Mouse (Mus musculus) lung, embryonic 16.5 days (tissue): Measurements from ENCODE around the gene Spryd3. TPM values are rescaled to one million over a fixed set of nuclear protein-coding genes. Genes with fewer than 3 reads are reported as not detected.
"Not testable (repeated sequence)": the region's sequence is repeated elsewhere in the genome, so short reads cannot be mapped to it uniquely, and the experiment has no call there.

ENCODE experiments used
- ATAC-seq: fragments of 200-750 bp; cut with Nextera tagmentation; 2 replicates; pipeline ENCODE4 v1.8.0; 2017; ENCODE audit warnings: low read depth, mild to moderate bottlenecking, moderate library complexity
- H3K27ac ChIP-seq: fragments of 300-500 bp; sonication (generic); 2 replicates; pipeline ENCODE4 v1.5.1; 2014; ENCODE audit warnings: mild to moderate bottlenecking, control low read depth, low read length
- H3K27me3 ChIP-seq: fragments of 300-500 bp; sonication (generic); 2 replicates; pipeline ENCODE4 v1.6.1; 2014; ENCODE audit warnings: low read depth, low read length, mixed read lengths; ENCODE audit not compliant: control insufficient read depth, insufficient read depth
- H3K36me3 ChIP-seq: fragments of 300-500 bp; sonication (generic); 2 replicates; pipeline ENCODE4 v1.6.1; 2014; ENCODE audit warnings: low read length; ENCODE audit not compliant: control insufficient read depth, insufficient read depth
- H3K4me1 ChIP-seq: fragments of 300-500 bp; sonication (generic); replicated peaks from 2 replicates; pipeline ENCODE4 v1.6.1; 2014; ENCODE audit warnings: low read length, mixed read lengths; ENCODE audit not compliant: control insufficient read depth, insufficient read depth
- H3K4me2 ChIP-seq: fragments of 300-500 bp; sonication (generic); 2 replicates; pipeline ENCODE4 v1.6.1; 2014; ENCODE audit warnings: low read depth, low read length, control low read depth
- H3K4me3 ChIP-seq: fragments of 300-500 bp; sonication (generic); 2 replicates; pipeline ENCODE4 v1.5.1; 2014; ENCODE audit warnings: mild to moderate bottlenecking, low read length, control low read depth
- H3K9ac ChIP-seq: fragments of 300-500 bp; sonication (generic); 2 replicates; pipeline ENCODE4 v1.6.1; 2014; ENCODE audit warnings: low read length, control low read depth
- H3K9me3 ChIP-seq: fragments of 300-500 bp; sonication (generic); 2 replicates; pipeline ENCODE4 v1.6.1; 2016; ENCODE audit warnings: low read length; ENCODE audit not compliant: control insufficient read depth
- whole genome bisulfite sequencing: fragments of 180-500 bp; shearing (Covaris S2); extraction: QIAGEN DNeasy Blood & Tissue Kit; methylation state at CpG from one replicate; pipeline ENCODE4 v1.1.7; 2014; 5-methylcytosine and 5-hydroxymethylcytosine counted together
- polyA plus RNA-seq: library from polyadenylated mRNA; unstranded; fragments of >200 nt; fragmentation: Nextera tagmentation; extraction: Ambion mirVana; gene quantifications from 2 replicates; pipeline ENCODE4 v1.2.1, GENCODE M21; 2015

Gene Spryd3
- polyA plus RNA-seq, 1 experiment from 2014 or later = 22.7 TPM

DNA sequence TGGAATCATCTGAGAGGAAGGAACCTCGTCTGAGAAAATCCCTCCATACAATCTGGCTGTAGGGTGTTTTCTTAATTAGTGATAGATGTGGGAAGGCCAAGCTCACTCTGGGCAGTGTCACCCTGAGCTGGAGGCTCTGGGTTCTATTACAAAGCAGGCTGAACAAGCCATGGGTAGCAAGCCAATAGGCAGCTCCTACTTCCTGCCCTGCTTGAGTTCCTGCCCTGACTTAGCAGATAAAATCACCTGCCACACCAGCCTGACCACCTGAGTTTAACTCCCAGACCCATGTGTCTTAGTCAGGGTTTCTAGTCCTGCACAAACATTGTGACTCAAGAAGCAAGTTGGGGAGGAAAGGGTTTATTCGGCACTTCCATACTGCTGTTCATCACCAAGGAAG is 33.0 kb upstream of the Spryd3 start:
- ATAC-seq = no peak
- Histone ChIP-seq H3K4me3 (no peak overlapping the region), H3K9ac (no peak overlapping the region), H3K27ac (no peak overlapping the region), H3K4me2 (no peak overlapping the region), H3K9me3 (no peaks in the 10 kb centered on the region), H3K4me1 (peaks cover 11% of the 10 kb centered on the region), H3K27me3 (no peaks in the 10 kb centered on the region), H3K36me3 (no peaks in the 10 kb centered on the region)
- WGBS = 39% methylated on average over 2 of the region's 2 CpGs

GRCm38 (mm10) chr15:102167620-102168021 is 31.6 kb upstream of the Spryd3 start:
- no peak overlapping the region for H3K9ac ChIP-seq
- peak; percentile 87 for ATAC-seq
- no peak overlapping the region for H3K4me2 ChIP-seq
- 14% methylated on average over 6 of the region's 6 CpGs for WGBS
- no peaks in the 10 kb centered on the region for H3K9me3 ChIP-seq
- no peak overlapping the region for H3K4me3 ChIP-seq
- H3K36me3 ChIP-seq = no peaks in the 10 kb centered on the region
- peaks cover 11% of the 10 kb centered on the region for H3K4me1 ChIP-seq
- H3K27me3 ChIP-seq = no peaks in the 10 kb centered on the region
- H3K27ac ChIP-seq = peak overlapping the region; percentile 28

DNA sequence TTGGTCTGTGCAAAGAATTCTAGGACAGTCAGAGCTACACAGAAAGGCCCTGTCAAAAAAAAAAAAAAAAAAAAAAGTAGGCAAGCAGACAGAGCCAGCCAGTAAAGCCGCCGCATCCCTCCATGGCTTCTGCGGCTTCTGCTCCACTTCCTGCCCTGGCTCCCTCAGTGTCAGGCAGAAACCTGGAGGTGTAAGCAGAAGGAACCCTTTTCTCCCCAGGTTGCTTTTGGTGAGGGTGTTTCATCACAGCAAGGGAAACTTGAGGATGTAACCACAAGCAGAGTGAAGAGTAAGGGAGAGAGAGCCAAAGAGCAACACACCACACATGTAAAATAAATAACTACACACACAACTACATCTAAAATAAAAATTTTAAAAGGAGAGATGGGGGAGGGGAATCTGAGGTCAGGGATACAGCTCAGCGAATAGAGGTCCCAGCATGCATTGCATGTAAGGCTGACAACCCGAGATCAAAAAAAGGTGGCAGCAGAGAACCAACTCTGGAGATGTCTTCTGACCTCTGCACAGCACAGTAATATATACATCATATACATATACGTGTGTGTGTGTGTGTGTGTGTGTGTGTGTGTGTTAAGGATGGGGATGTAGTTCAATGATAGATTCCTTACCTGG is 29.6 kb upstream of the Spryd3 start:
- WGBS = 19% methylated on average over 6 of the region's 6 CpGs

GRCm38 (mm10) chr15:102163900-102164693 is 28.1 kb upstream of the Spryd3 start:
- no peak overlapping the region for H3K4me2 ChIP-seq
- peaks cover 11% of the 10 kb centered on the region for H3K4me1 ChIP-seq
- no peak overlapping the region for H3K4me3 ChIP-seq
- ATAC-seq = no peak
- 50% methylated on average over 3 of the region's 3 CpGs for WGBS
- no peaks in the 10 kb centered on the region for H3K36me3 ChIP-seq
- no peaks in the 10 kb centered on the region for H3K9me3 ChIP-seq
- no peaks in the 10 kb centered on the region for H3K27me3 ChIP-seq
- no peak overlapping the region for H3K27ac ChIP-seq
- no peak overlapping the region for H3K9ac ChIP-seq

More for the DNA sequence above, 29.6 kb upstream of the Spryd3 start:
- H3K36me3 ChIP-seq = no peaks in the 10 kb centered on the region
- H3K27me3 ChIP-seq = no peaks in the 10 kb centered on the region
- H3K27ac ChIP-seq = no peak overlapping the region
- H3K9me3 ChIP-seq = no peaks in the 10 kb centered on the region
- no peak overlapping the region for H3K9ac ChIP-seq
- no peak overlapping the region for H3K4me3 ChIP-seq
- H3K4me2 ChIP-seq = no peak overlapping the region
- no peak for ATAC-seq
- H3K4me1 ChIP-seq = peaks cover 11% of the 10 kb centered on the region

DNA sequence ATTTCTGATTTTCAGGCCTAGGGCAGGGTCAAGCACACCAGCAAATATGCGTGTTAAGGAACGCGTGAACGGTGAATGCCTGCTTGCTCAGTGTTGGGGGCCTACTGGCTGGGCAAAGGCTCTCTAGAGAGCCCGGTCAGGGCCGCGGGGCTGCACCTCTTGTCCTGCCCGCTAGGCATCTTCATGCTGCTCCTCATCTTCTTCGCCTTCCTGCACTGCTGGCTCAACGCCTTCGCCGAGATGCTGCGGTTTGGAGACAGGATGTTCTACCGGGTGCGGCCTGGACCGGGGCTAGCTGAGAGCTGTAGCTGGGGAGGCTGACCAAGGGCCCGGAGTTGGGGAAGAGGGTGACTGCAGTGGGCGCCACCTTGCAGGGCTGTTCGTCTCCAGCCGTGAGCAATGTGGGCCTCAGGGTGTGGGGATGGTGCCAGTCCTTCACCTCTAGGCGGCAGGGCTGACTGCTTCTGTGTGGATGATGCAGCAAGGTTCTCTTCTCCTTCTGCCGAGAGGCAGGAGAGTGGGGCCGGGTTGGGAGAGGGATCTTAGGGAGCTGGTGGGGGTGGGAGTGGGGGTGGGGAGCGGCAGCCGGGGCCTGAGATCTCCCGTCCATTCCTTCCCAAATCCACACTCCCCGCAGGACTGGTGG is 24.5 kb upstream of the Spryd3 start:
- no peak overlapping the region for H3K27ac ChIP-seq
- H3K4me1 ChIP-seq = no peaks in the 10 kb centered on the region; the same call in 1 of the 2 replicates
- 54% methylated on average over 27 of the region's 27 CpGs for WGBS
- no peaks in the 10 kb centered on the region for H3K27me3 ChIP-seq
- H3K36me3 ChIP-seq = no peaks in the 10 kb centered on the region
- no peak overlapping the region for H3K4me3 ChIP-seq
- no peak for ATAC-seq
- no peak overlapping the region for H3K9ac ChIP-seq
- no peaks in the 10 kb centered on the region for H3K9me3 ChIP-seq
- no peak overlapping the region for H3K4me2 ChIP-seq

- Histone ChIP-seq H3K9me3 (no peaks in the 10 kb centered on the region), H3K4me2 (no peak overlapping the region), H3K4me3 (no peak overlapping the region), H3K36me3 (no peaks in the 10 kb centered on the region), H3K27ac (no peak overlapping the region), H3K27me3 (no peaks in the 10 kb centered on the region), H3K4me1 (no peaks in the 10 kb centered on the region; the same call in 1 of the 2 replicates), H3K9ac (0 out of 2 replicates have a peak overlapping the region, but pooled peaks have one; percentile 20)
- peak; percentile 38; the same call in 1 of the 2 replicates for ATAC-seq
- WGBS = 41% methylated on average over 20 of the region's 20 CpGs
These were observed 20.8 kb upstream of the Spryd3 start for GRCm38 (mm10) chr15:102156836-102157235.

DNA sequence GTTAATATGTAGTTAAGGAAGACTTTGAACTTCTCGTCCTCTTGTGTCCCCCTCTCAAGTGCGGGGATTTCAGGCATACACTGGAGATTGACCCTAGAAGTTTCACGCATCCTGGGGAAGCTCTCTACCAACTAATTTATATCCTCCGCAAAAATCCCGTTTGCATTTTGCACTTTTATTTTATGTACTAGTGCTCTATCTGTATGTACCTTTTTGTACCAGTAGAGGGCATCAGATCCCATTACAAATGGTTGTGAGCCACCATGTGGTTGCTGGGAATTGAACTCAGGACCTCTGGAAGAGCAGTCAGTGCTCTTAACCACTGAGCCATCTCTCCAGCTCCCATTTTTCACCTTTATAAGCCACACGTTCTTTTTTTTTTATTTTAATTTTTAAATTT is 19.0 kb upstream of the Spryd3 start:
- not testable (repeated sequence) for ATAC-seq, H3K27me3 ChIP-seq, H3K36me3 ChIP-seq, H3K9me3 ChIP-seq, H3K9ac ChIP-seq, H3K4me2 ChIP-seq, H3K27ac ChIP-seq, H3K4me3 ChIP-seq
- WGBS = 85% methylated on average over 6 of the region's 6 CpGs
- peaks cover 10% of the 10 kb centered on the region for H3K4me1 ChIP-seq

DNA sequence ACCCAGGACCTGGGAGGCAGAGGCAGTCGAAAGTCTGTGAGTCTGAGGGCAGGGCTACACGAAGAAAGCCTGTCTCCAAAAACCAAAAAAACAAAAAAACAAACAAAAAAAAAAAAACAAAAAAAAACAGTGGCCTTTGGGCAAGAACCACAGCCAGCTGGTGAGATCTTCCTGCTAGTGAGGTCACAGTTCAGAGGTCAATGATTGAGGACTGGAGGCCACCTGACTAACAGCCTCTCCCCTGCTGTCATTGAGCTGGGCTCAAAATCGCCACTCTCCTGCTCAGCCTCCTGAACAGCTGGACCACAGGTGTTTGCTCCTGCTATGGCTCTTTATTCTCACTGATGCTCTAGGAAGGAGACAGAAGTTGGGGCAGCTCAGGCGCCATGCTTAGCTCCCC is 16.6 kb upstream of the Spryd3 start:
- no peak overlapping the region for H3K4me2 ChIP-seq
- 41% methylated on average over 4 of the region's 4 CpGs for WGBS
- H3K9ac ChIP-seq = no peak overlapping the region
- H3K27ac ChIP-seq = no peak overlapping the region
- peaks cover 10% of the 10 kb centered on the region for H3K4me1 ChIP-seq
- H3K4me3 ChIP-seq = no peak overlapping the region
- no peaks in the 10 kb centered on the region for H3K36me3 ChIP-seq
- no peaks in the 10 kb centered on the region for H3K9me3 ChIP-seq
- H3K27me3 ChIP-seq = no peaks in the 10 kb centered on the region
- ATAC-seq = no peak
